Mouse (Mus musculus): ENCODE data around the gene Zcchc14. TPM values are rescaled to one million over a fixed set of nuclear protein-coding genes. Genes with fewer than 3 reads are reported as not detected.

The Zcchc14 gene
- polyA plus RNA-seq, 1 experiment = 64.8 TPM

- no peak overlapping the region for H3K4me3 ChIP-seq (ENCODE audit: insufficient read depth, low read length)
- no peaks in the 10 kb centered on the region for H3K4me1 ChIP-seq (ENCODE audit: control insufficient read depth, insufficient read depth, low read length)
- H3K27ac ChIP-seq (ENCODE audit: insufficient read depth, low read length) = no peak overlapping the region
- TF ChIP-seq POLR2A (IDR thresholded peaks at IDR 0.05; ENCODE audit: low read depth, low read length) (no peak), CTCF (IDR thresholded peaks at IDR 0.05; ENCODE audit: borderline replicate concordance, insufficient read depth, low read length) (no peak)
Observed at GRCm38 (mm10) chr8:121551065-121551985, 101.4 kb downstream of the Zcchc14 start.

GRCm38 (mm10) chr8:121550056-121550455 is 102.6 kb downstream of the Zcchc14 start:
- TF ChIP-seq CTCF (IDR thresholded peaks at IDR 0.05; ENCODE audit: borderline replicate concordance, insufficient read depth, low read length) = no peak
- no peak for TF ChIP-seq POLR2A (IDR thresholded peaks at IDR 0.05; ENCODE audit: low read depth, low read length)
- Histone ChIP-seq H3K4me1 (ENCODE audit: control insufficient read depth, insufficient read depth, low read length) (no peaks in the 10 kb centered on the region), H3K27ac (ENCODE audit: insufficient read depth, low read length) (no peak overlapping the region), H3K4me3 (ENCODE audit: insufficient read depth, low read length) (no peak overlapping the region)

Other genes starting within 250 kb of the Zcchc14 start
- gene 1700018B08Rik, start 108.6 kb downstream of the Zcchc14 start, polyA plus RNA-seq (2011; ENCODE audit: insufficient read length, low read depth, missing spikeins) = not detected in 2 replicates
- 9.9 and 10.9 TPM in 2 replicates for gene Fbxo31, start 74.1 kb downstream of the Zcchc14 start, polyA plus RNA-seq (2011; ENCODE audit: insufficient read length, low read depth, missing spikeins)
- gene Map1lc3b, start 62.5 kb downstream of the Zcchc14 start, polyA plus RNA-seq (2011; ENCODE audit: insufficient read length, low read depth, missing spikeins) = 141 and 152 TPM in 2 replicates
- not detected in 2 replicates for gene Jph3, start 76.7 kb upstream of the Zcchc14 start, polyA plus RNA-seq (2011; ENCODE audit: insufficient read length, low read depth, missing spikeins)
- 21.1 and 26.4 TPM in 2 replicates for gene Klhdc4, start 176.7 kb upstream of the Zcchc14 start, polyA plus RNA-seq (2011; ENCODE audit: insufficient read length, low read depth, missing spikeins)